Mouse (Mus musculus): Measurements from ENCODE around the gene Ralgps1.

GRCm38 (mm10) chr2:33178243-33178932 is 192.9 kb downstream of the Ralgps1 start:
- TF ChIP-seq CTCF (IDR thresholded peaks at IDR 0.05; ENCODE audit: low read depth) (no peak), EP300 (optimal IDR thresholded peaks at IDR 0.05) (no peak)
